In genomic region chr12:83099920-83100319, GRCm38 (mm10) we compare ENCODE assay signal across 12 mouse cellular contexts.
DNase-seq lines count a peak whose midpoint lies in the region; ATAC-seq and TF ChIP-seq lines count a peak whose summit lies in the region.
"Had no signal": no experiment of that assay in that cellular context is flagged by ENCODE, and none has a peak within 500 bp of the region (broad histone marks: within the 10 kb centered on the region; RNA-seq: fewer than 3 reads in every experiment).

No protein-coding gene starts in this region.

- no peaks in the 10 kb centered on the region for H3K9me3 ChIP-seq in limb, embryonic 11.5 days (ENCODE audit: control insufficient read depth, low read length)
- no peaks in the 10 kb centered on the region for H3K9me3 ChIP-seq in limb, embryonic 10.5 days (replicated peaks)
- no peaks in the 10 kb centered on the region for H3K9me3 ChIP-seq in kidney, embryonic 15.5 days (replicated peaks)

- no peaks in the 10 kb centered on the region for H3K36me3 ChIP-seq in limb, embryonic 11.5 days (ENCODE audit: control insufficient read depth, insufficient read depth, low read length)
- H3K36me3 ChIP-seq in limb, embryonic 10.5 days = no peaks in the 10 kb centered on the region
- H3K36me3 ChIP-seq in kidney, embryonic 15.5 days = no peaks in the 10 kb centered on the region

- H3K27ac ChIP-seq in gastrocnemius, adult 2 months = peak overlapping the region; percentile 77
- no peak overlapping the region for H3K27ac ChIP-seq in limb, embryonic 11.5 days (replicated peaks; ENCODE audit: low read depth, low read length)
- H3K27ac ChIP-seq in limb, embryonic 10.5 days = no peak overlapping the region
- H3K27ac ChIP-seq in kidney, embryonic 15.5 days = no peak overlapping the region
- H3K27ac ChIP-seq: hindbrain, embryonic 14.5 days had no signal

- no peaks in the 10 kb centered on the region for H3K27me3 ChIP-seq in limb, embryonic 11.5 days (ENCODE audit: control insufficient read depth, insufficient read depth, low read length)
- no peaks in the 10 kb centered on the region for H3K27me3 ChIP-seq in limb, embryonic 10.5 days (ENCODE audit: low read depth, poor library complexity, severe bottlenecking)
- no peaks in the 10 kb centered on the region for H3K27me3 ChIP-seq in kidney, embryonic 15.5 days

- no peak overlapping the region for H3K9ac ChIP-seq in limb, embryonic 11.5 days (ENCODE audit: low read length)
- H3K9ac ChIP-seq in kidney, embryonic 15.5 days = no peak overlapping the region
- H3K9ac ChIP-seq: hindbrain, embryonic 14.5 days had no signal

- 78% methylated on average over 2 of the region's 2 CpGs for WGBS in limb, embryonic 11.5 days
- WGBS in limb, embryonic 10.5 days = 93% methylated on average over 2 of the region's 2 CpGs
- WGBS in kidney, embryonic 15.5 days = 98% methylated on average over 2 of the region's 2 CpGs

- TF ChIP-seq CTCF in gastrocnemius, adult 2 months (IDR thresholded peaks at IDR 0.05) = peak; percentile 42

- DNase-seq in gastrocnemius, adult 2 months = no peak
- no peak for DNase-seq in gastrocnemius, postnatal 10 days
- peak; percentile 26 for DNase-seq in limb, embryonic 11.5 days (ENCODE audit: low spot score)
- DNase-seq in limb, embryonic 10.5 days (ENCODE audit: low spot score) = no peak
- peak; percentile 28 for DNase-seq in ES-CJ7 (ENCODE audit: low read depth, low spot score)
- no peak for DNase-seq in spleen, postnatal 36 days (ENCODE audit: low spot score in 2 of 2)
- DNase-seq: B cell, adult 2 months; cerebellum, adult 9-10 months had no signal

- H3K4me1 ChIP-seq in limb, embryonic 11.5 days (ENCODE audit: control insufficient read depth, insufficient read depth, low read length) = no peaks in the 10 kb centered on the region
- peaks cover 12% of the 10 kb centered on the region; the same call in 1 of the 2 replicates for H3K4me1 ChIP-seq in limb, embryonic 10.5 days
- peaks cover 6% of the 10 kb centered on the region; the same call in 1 of the 2 replicates for H3K4me1 ChIP-seq in kidney, embryonic 15.5 days

- intact Hi-C loops in gastrocnemius, adult 2 months (cut with DNase I) = no loop called here

- no peak for ATAC-seq in limb, embryonic 11.5 days (ENCODE audit: insufficient number of reproducible peaks, low FRiP score, low TSS enrichment, low read depth)
- ATAC-seq in erythroblast, adult 5-6 weeks (replicated peaks; ENCODE audit: low FRiP score, poor library complexity, severe bottlenecking) = peak; percentile 65
- no peak for ATAC-seq in kidney, embryonic 15.5 days (replicated peaks; ENCODE audit: low FRiP score)
- ATAC-seq: forebrain, embryonic 16.5 days had no signal

- no peak overlapping the region for H3K4me3 ChIP-seq in gastrocnemius, adult 2 months
- no peak overlapping the region for H3K4me3 ChIP-seq in limb, embryonic 11.5 days (ENCODE audit: low read depth, low read length)
- no peak overlapping the region for H3K4me3 ChIP-seq in limb, embryonic 10.5 days
- H3K4me3 ChIP-seq in kidney, embryonic 15.5 days (replicated peaks) = no peak overlapping the region

- no peak overlapping the region for H3K4me2 ChIP-seq in limb, embryonic 11.5 days (ENCODE audit: low read depth, severe bottlenecking)
- H3K4me2 ChIP-seq in kidney, embryonic 15.5 days = no peak overlapping the region
- H3K4me2 ChIP-seq: hindbrain, embryonic 14.5 days had no signal

Comparison
In these comparisons a context has a peak if more than half of its experiments do, and no peak if none do; other contexts are left out.
1. DNase-seq: peak in limb, embryonic 11.5 days (single experiment) and ES-CJ7 (single experiment); none in gastrocnemius, adult 2 months (single experiment), gastrocnemius, postnatal 10 days (single experiment), limb, embryonic 10.5 days (single experiment) and spleen, postnatal 36 days (0 of 2).